Mouse (Mus musculus): ENCODE results near the gene Npy1r. TPM values are rescaled to one million over a fixed set of nuclear protein-coding genes. Genes with fewer than 3 reads are reported as not detected.

Gene Npy1r
- polyA plus RNA-seq, 1 experiment from 2014 or later, result 1.4 TPM

- Histone ChIP-seq H3K36me3 (ENCODE audit: poor library complexity, severe bottlenecking) (no peaks in the 10 kb centered on the region), H3K9ac (no peak overlapping the region), H3K4me1 (0 out of 2 replicates have a peak, but pooled peaks cover 3% of the 10 kb centered on the region), H3K27me3 (no peaks in the 10 kb centered on the region), H3K4me2 (no peak overlapping the region), H3K27ac (no peak overlapping the region), H3K9me3 (replicated peaks) (no peaks in the 10 kb centered on the region), H3K4me3 (no peak overlapping the region)
- no peak for ATAC-seq
- WGBS, result 48% methylated on average over 5 of the region's 5 CpGs
These were observed 35.0 kb downstream of the Npy1r start for GRCm38 (mm10) chr8:66731957-66732356.

- H3K27ac ChIP-seq, result no peak overlapping the region
- WGBS, result 68% methylated on average over 1 of the region's 1 CpGs
- ATAC-seq, result no peak
- no peaks in the 10 kb centered on the region for H3K36me3 ChIP-seq (ENCODE audit: poor library complexity, severe bottlenecking)
- no peaks in the 10 kb centered on the region for H3K27me3 ChIP-seq
- no peaks in the 10 kb centered on the region for H3K4me1 ChIP-seq
- H3K4me2 ChIP-seq, result no peak overlapping the region
- no peak overlapping the region for H3K9ac ChIP-seq
- H3K9me3 ChIP-seq (replicated peaks), result no peaks in the 10 kb centered on the region
- no peak overlapping the region for H3K4me3 ChIP-seq
These were observed 45.4 kb downstream of the Npy1r start for GRCm38 (mm10) chr8:66742359-66742758.

GRCm38 (mm10) chr8:66745612-66746011 lies 48.6 kb downstream of the Npy1r start:
- no peak overlapping the region for H3K4me2 ChIP-seq
- no peaks in the 10 kb centered on the region for H3K36me3 ChIP-seq (ENCODE audit: poor library complexity, severe bottlenecking)
- H3K9me3 ChIP-seq (replicated peaks), result no peaks in the 10 kb centered on the region
- no peak overlapping the region for H3K9ac ChIP-seq
- H3K27ac ChIP-seq, result no peak overlapping the region
- ATAC-seq, result no peak
- H3K27me3 ChIP-seq, result no peaks in the 10 kb centered on the region
- 96% methylated on average over 3 of the region's 3 CpGs for WGBS
- H3K4me1 ChIP-seq, result no peaks in the 10 kb centered on the region
- no peak overlapping the region for H3K4me3 ChIP-seq

GRCm38 (mm10) chr8:66751621-66752020 lies 54.6 kb downstream of the Npy1r start:
- H3K27ac ChIP-seq, result no peak overlapping the region
- H3K27me3 ChIP-seq, result no peaks in the 10 kb centered on the region
- no peak overlapping the region for H3K9ac ChIP-seq
- no peaks in the 10 kb centered on the region for H3K36me3 ChIP-seq (ENCODE audit: poor library complexity, severe bottlenecking)
- no peak overlapping the region for H3K4me2 ChIP-seq
- no peak overlapping the region for H3K4me3 ChIP-seq
- H3K9me3 ChIP-seq (replicated peaks), result no peaks in the 10 kb centered on the region
- WGBS, result 73% methylated on average over 2 of the region's 2 CpGs
- no peak for ATAC-seq
- H3K4me1 ChIP-seq, result no peaks in the 10 kb centered on the region

- ATAC-seq, result no peak
- Histone ChIP-seq H3K36me3 (ENCODE audit: poor library complexity, severe bottlenecking) (no peaks in the 10 kb centered on the region), H3K9me3 (replicated peaks) (no peaks in the 10 kb centered on the region), H3K9ac (no peak overlapping the region), H3K4me1 (no peaks in the 10 kb centered on the region), H3K27me3 (no peaks in the 10 kb centered on the region), H3K4me2 (no peak overlapping the region), H3K27ac (no peak overlapping the region), H3K4me3 (no peak overlapping the region)
- 94% methylated on average over 2 of the region's 2 CpGs for WGBS
These were observed 59.2 kb downstream of the Npy1r start for GRCm38 (mm10) chr8:66756161-66756560.

Other genes starting within 250 kb of the Npy1r start
- gene Tma16, start 210.7 kb upstream of the Npy1r start, polyA plus RNA-seq (2015; fragmentation: Nextera tagmentation; extraction: Ambion mirVana), result 11.8 and 16.0 TPM in 2 replicates
- 0.04 TPM in 1 of 2 replicates, not detected in the other for gene Tktl2, start 185.4 kb upstream of the Npy1r start, polyA plus RNA-seq (2015; fragmentation: Nextera tagmentation; extraction: Ambion mirVana)
- 0.23 TPM in 1 of 2 replicates, not detected in the other for gene Npy5r, start 9.1 kb upstream of the Npy1r start, polyA plus RNA-seq (2015; fragmentation: Nextera tagmentation; extraction: Ambion mirVana)
- gene Naf1, start 163.0 kb downstream of the Npy1r start, polyA plus RNA-seq (2015; fragmentation: Nextera tagmentation; extraction: Ambion mirVana), result 2.6 and 2.7 TPM in 2 replicates